Mouse (Mus musculus) C2C12 (cell line): ENCODE measurements at regions not wholly inside any gene's neighbourhood (a gene's known extent, or its start where the extent isn't known, plus 50 kb on each side); places are given as distances from the start of the nearest gene placed in this dataset.
A peak's percentile ranks its signal among the peaks of the same experiment; 100 is the strongest.

Experiments
- H3K27me3 ChIP-seq: one replicate; pipeline ENCODE4 v1.6.1; 2011; ENCODE audit not compliant: control insufficient read depth, insufficient read depth, insufficient read length
- H3K36me3 ChIP-seq: one replicate; pipeline ENCODE4 v1.6.1; 2011; ENCODE audit not compliant: control insufficient read depth, insufficient read depth
- H3K4me3 ChIP-seq: one replicate; pipeline ENCODE4 v1.5.1; 2011; ENCODE audit warnings: mild to moderate bottlenecking, control low read depth; ENCODE audit not compliant: poor library complexity, insufficient read depth, severe bottlenecking
- H3K79me2 ChIP-seq: one replicate; pipeline ENCODE4 v1.6.1; 2011; ENCODE audit not compliant: control insufficient read depth, insufficient read depth
- H3K79me3 ChIP-seq: one replicate; pipeline ENCODE4 v1.6.1; 2011; ENCODE audit warnings: low read depth, control low read depth
- H3ac ChIP-seq: one replicate; pipeline ENCODE3; 2011; ENCODE audit warnings: low read depth; ENCODE audit not compliant: control insufficient read depth, insufficient read length
- CEBPB ChIP-seq: IDR thresholded peaks from one replicate; pipeline ENCODE4 v1.6.1; 2011; ENCODE audit warnings: low read depth, mild to moderate bottlenecking, control low read depth, moderate library complexity
- CTCF ChIP-seq: IDR thresholded peaks from one replicate; pipeline ENCODE4 v1.5.1; 2011; ENCODE audit not compliant: control insufficient read depth, insufficient read depth, insufficient read length
- FOSL1 ChIP-seq: IDR thresholded peaks from one replicate; pipeline ENCODE4 v1.8.0; 2011; ENCODE audit warnings: mild to moderate bottlenecking, low read length; ENCODE audit not compliant: poor library complexity, insufficient read depth, severe bottlenecking
- MAX ChIP-seq: IDR thresholded peaks from one replicate; pipeline ENCODE4 v1.6.1; 2011; ENCODE audit warnings: mild to moderate bottlenecking, control low read depth
- MYOD1 ChIP-seq: IDR thresholded peaks from one replicate; pipeline ENCODE4 v1.6.1; 2011; ENCODE audit warnings: low read depth; ENCODE audit not compliant: control insufficient read depth, insufficient read length
- MYOG ChIP-seq: IDR thresholded peaks from one replicate; pipeline ENCODE4 v1.6.1; 2011; ENCODE audit not compliant: control insufficient read depth, insufficient read length; ENCODE audit errors: extremely low read depth
- USF1 ChIP-seq: IDR thresholded peaks from one replicate; pipeline ENCODE4 v1.6.1; 2011; ENCODE audit warnings: low read depth, mild to moderate bottlenecking, control low read depth, moderate library complexity

DNA sequence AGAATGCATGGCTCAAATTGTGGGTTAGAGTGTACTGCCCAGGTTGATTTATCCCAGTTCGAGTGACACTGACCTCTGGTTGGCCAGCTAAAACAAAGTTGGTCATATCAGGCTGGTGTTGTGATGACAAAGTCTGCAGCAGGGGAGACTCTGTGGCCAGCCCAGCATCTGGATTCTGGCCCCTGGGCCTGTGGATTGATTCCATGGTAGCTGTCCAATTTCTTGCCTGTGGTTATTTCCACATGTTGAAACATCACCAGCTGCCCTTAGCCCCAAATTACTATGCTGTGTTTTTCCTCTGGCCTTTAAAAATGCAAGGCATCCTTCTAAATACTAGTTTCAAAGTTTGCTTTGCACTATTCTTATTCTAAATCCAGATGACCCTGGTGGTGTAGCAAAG, 346.8 kb upstream of the Gm21798 start:
- Histone ChIP-seq H3K79me3 (no peaks in the 10 kb centered on the region), H3K36me3 (no peaks in the 10 kb centered on the region), H3K79me2 (no peaks in the 10 kb centered on the region), H3K4me3 (no peak overlapping the region), H3ac (no peak overlapping the region), H3K27me3 (no peaks in the 10 kb centered on the region)
- no peak for TF ChIP-seq MYOG
- no peak for TF ChIP-seq USF1
- no peak for TF ChIP-seq MYOD1
- TF ChIP-seq MAX, result peak; percentile 59
- no peak for TF ChIP-seq FOSL1
- TF ChIP-seq CEBPB, result peak; percentile 34
- TF ChIP-seq CTCF, result no peak

DNA sequence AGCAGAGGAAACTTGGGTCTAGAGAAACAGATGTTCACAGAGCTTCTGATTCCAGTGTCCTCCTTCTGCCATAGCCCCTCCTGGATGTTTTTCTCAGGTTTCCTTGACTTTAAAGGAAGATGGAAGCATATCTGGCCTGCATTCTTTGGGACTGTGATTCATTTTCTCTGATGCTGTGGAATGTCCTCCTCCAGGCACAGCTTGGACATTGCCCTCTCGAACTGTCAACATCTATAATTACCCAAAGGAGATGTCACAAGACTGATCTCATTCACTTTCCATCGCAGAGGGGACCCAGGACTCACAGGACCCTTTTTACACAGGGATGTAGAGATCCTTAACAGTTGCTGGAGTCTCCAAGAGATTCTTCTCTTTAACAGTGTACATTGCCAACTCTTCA, 345.9 kb upstream of the Gm21798 start:
- Histone ChIP-seq H3K27me3 (no peaks in the 10 kb centered on the region), H3K4me3 (no peak overlapping the region), H3K79me3 (no peaks in the 10 kb centered on the region), H3ac (no peak overlapping the region), H3K36me3 (no peaks in the 10 kb centered on the region), H3K79me2 (no peaks in the 10 kb centered on the region)
- TF ChIP-seq MYOD1 (no peak), CEBPB (peak; percentile 65)

DNA sequence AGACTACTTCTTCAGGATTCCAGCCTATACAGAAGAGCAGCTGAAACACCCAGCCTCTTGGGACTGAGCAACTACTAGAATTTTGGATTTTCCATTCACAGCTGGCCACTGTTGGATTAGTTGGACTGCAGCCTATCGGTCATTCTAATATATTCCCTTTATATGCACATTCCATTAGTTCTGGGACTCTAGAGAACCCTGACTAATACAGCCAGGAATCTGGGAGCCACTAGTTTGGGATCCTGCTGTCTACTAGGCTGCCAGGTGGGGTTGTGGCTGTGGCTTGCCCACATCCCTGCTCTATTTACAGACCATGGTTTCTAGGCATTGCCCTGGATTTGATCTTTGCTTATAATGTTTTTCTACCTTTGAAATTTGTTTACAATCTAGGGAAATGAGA, 343.3 kb upstream of the Gm21798 start:
- Histone ChIP-seq H3K4me3 (no peak overlapping the region), H3K79me2 (no peaks in the 10 kb centered on the region), H3ac (no peak overlapping the region), H3K27me3 (no peaks in the 10 kb centered on the region), H3K79me3 (no peaks in the 10 kb centered on the region), H3K36me3 (no peaks in the 10 kb centered on the region)
- TF ChIP-seq MYOD1 (peak; percentile 76), USF1 (no peak), CEBPB (no peak), MYOG (no peak), FOSL1 (peak; percentile 82)

DNA sequence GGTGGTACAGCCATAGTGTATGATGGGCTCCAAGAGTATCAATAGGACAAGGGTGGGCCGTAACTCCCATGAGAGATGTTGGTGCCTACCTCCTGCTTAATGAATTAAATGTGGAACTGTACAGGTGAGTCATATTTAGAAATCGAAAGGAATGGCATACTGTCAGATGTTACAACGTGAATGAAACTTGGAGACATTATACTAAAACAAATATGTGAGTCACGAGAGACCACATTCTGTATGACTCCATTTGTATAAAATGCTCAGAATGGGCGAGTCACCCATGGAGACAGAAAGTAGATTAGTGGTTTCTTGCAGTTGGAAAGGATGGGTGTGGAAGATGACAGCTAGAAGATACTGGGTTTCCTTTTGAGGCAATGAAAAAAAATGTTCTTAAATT, 340.4 kb upstream of the Gm21798 start:
- Histone ChIP-seq H3K79me2 (no peaks in the 10 kb centered on the region), H3K36me3 (no peaks in the 10 kb centered on the region), H3ac (no peak overlapping the region), H3K4me3 (no peak overlapping the region), H3K27me3 (no peaks in the 10 kb centered on the region), H3K79me3 (no peaks in the 10 kb centered on the region)
- TF ChIP-seq USF1 (peak; percentile 10), CEBPB (peak; percentile 52), FOSL1 (peak; percentile 99), MYOD1 (peak; percentile 49), CTCF (no peak)

DNA sequence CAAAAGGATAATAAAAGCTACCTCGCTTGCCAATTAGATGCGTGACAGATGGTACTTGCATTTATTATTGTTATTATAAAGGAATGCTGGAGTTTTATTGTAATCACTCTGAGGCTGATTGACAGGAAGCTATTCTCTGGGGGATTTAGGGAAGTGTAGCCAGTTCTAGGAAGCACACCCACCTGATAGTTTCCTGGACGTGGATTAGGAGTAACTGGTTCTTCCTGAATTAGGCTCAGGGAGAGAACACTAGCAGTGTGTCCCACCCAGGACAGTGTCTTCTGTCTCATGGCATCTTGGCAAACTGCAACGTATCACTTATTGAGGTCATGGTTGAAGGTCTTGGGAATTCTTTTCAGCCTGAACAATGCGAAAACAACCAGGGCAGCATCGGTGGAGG, 336.9 kb upstream of the Gm21798 start:
- H3ac ChIP-seq, result no peak overlapping the region
- H3K79me3 ChIP-seq, result no peaks in the 10 kb centered on the region
- TF ChIP-seq FOSL1, result no peak
- no peak for TF ChIP-seq MYOG
- TF ChIP-seq MAX, result no peak
- no peak for TF ChIP-seq CTCF
- TF ChIP-seq MYOD1, result no peak
- TF ChIP-seq USF1, result no peak
- TF ChIP-seq CEBPB, result no peak

DNA sequence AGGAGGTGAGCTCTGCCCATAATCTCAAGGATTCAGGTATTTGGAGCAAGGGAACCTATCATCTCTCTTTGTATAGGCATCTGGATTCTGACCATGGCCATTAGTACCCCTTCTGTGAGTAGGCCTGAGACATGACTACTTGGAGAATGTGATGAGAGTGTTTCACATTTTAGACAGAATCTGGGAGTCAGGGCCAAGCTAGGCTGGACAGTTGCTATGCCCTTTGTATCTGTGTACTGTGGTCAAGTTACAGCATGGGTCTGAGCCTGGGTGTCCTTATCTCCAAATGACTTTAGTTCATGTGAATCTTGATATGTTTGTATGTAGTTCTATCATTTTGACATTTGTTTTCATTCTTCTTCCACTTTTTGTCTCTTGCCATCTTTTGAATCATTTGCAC, 336.3 kb upstream of the Gm21798 start:
- Histone ChIP-seq H3K27me3 (no peaks in the 10 kb centered on the region), H3K4me3 (no peak overlapping the region), H3K79me3 (no peaks in the 10 kb centered on the region), H3ac (no peak overlapping the region), H3K79me2 (no peaks in the 10 kb centered on the region), H3K36me3 (no peaks in the 10 kb centered on the region)
- no peak for TF ChIP-seq MAX
- no peak for TF ChIP-seq CTCF
- no peak for TF ChIP-seq CEBPB
- no peak for TF ChIP-seq USF1
- TF ChIP-seq MYOG, result no peak
- no peak for TF ChIP-seq FOSL1
- no peak for TF ChIP-seq MYOD1

More for the DNA sequence above, 336.9 kb upstream of the Gm21798 start:
- Histone ChIP-seq H3K4me3 (no peak overlapping the region), H3K36me3 (no peaks in the 10 kb centered on the region), H3K79me2 (no peaks in the 10 kb centered on the region), H3K27me3 (no peaks in the 10 kb centered on the region)
